Mouse (Mus musculus): Measurements from ENCODE around the gene Enpp6. TPM values are rescaled to one million over a fixed set of nuclear protein-coding genes. Genes with fewer than 3 reads are reported as not detected.
"Not testable (repeated sequence)": the region's sequence is repeated elsewhere in the genome, so short reads cannot be mapped to it uniquely, and the experiment has no call there.

Enpp6 gene
- polyA plus RNA-seq, 1 experiment from 2014 or later = 0.72 TPM

DNA sequence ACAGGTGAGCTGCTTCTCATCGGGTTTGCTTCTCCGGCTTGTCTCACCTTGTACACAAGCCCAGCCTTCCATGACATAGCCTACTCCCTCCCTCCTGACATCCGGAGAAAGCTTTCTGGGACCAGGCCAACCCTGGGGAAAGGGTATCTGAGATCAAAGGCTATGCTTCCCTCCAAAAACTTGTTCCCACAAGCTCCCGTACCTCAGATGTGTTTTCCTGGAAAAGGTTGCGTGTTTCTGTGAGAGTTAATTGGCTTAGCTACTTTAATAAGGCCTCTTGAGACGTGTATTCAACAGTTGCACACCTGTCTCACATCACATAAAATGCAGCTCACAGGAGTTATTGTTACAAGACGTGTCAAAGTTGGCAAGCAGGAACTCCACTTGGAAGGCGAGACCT, 49.8 kb downstream of the Enpp6 start:
- Histone ChIP-seq H3K36me3 (no peaks in the 10 kb centered on the region), H3K9ac (no peak overlapping the region), H3K27ac (no peak overlapping the region), H3K27me3 (no peaks in the 10 kb centered on the region), H3K4me3 (no peak overlapping the region), H3K4me1 (0 out of 2 replicates have a peak, but pooled peaks cover 2% of the 10 kb centered on the region), H3K4me2 (no peak overlapping the region), H3K9me3 (no peaks in the 10 kb centered on the region)
- 67% methylated on average over 8 of the region's 8 CpGs for WGBS
- ATAC-seq (ENCODE audit: insufficient number of reproducible peaks, insufficient read depth, low FRiP score, low TSS enrichment, low read depth) = no peak; the same call in 1 of the 2 replicates

DNA sequence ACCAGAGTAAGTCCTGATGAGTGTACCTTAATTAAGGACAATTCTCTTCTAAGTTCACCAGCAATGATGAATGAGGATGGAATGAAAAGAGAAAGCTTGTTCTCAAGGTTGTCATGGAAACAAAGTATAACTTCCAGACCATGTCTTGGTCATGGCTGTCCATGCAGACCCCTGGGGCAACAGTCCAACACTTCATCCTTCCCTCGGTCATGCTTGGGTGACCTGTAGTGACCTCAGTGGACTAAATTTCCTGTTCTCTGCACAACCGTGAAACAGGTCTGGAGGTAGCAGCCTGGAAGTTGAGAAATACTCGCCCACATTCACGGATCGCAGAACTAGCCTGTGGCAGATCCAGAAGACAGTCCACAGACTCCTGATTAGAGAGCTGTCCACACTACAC, 50.7 kb downstream of the Enpp6 start:
- no peak overlapping the region for H3K4me3 ChIP-seq
- no peaks in the 10 kb centered on the region for H3K9me3 ChIP-seq
- WGBS = 54% methylated on average over 5 of the region's 5 CpGs
- no peaks in the 10 kb centered on the region for H3K36me3 ChIP-seq
- H3K4me2 ChIP-seq = no peak overlapping the region
- no peak for ATAC-seq (ENCODE audit: insufficient number of reproducible peaks, insufficient read depth, low FRiP score, low TSS enrichment, low read depth)
- no peak overlapping the region for H3K9ac ChIP-seq
- no peaks in the 10 kb centered on the region for H3K27me3 ChIP-seq
- no peak overlapping the region for H3K27ac ChIP-seq
- 0 out of 2 replicates have a peak, but pooled peaks cover 2% of the 10 kb centered on the region for H3K4me1 ChIP-seq

DNA sequence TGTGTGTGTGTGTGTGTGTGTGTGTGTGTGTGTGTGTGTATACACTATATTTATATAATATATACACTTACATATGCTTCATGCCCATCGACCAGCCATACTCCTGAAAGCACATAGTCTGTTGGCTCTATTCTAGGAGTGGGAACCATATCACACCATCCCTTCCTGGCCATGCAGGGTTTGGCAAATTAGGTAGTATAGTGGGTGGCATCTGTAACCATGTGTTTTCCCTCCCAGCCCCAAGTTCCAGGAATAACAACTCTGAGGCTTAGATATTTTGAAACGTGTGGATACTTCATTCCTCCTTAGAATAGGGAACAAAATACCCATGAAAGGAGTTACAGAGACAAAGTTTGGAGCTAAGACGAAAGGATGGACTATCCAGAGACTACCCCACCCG, 53.5 kb downstream of the Enpp6 start:
- H3K4me2 ChIP-seq; H3K4me3 ChIP-seq; ATAC-seq (ENCODE audit: insufficient number of reproducible peaks, insufficient read depth, low FRiP score, low TSS enrichment, low read depth); H3K9me3 ChIP-seq; H3K27ac ChIP-seq; H3K27me3 ChIP-seq; H3K4me1 ChIP-seq; H3K9ac ChIP-seq; H3K36me3 ChIP-seq: not testable (repeated sequence)
- WGBS = 87% methylated on average over 4 of the region's 4 CpGs

DNA sequence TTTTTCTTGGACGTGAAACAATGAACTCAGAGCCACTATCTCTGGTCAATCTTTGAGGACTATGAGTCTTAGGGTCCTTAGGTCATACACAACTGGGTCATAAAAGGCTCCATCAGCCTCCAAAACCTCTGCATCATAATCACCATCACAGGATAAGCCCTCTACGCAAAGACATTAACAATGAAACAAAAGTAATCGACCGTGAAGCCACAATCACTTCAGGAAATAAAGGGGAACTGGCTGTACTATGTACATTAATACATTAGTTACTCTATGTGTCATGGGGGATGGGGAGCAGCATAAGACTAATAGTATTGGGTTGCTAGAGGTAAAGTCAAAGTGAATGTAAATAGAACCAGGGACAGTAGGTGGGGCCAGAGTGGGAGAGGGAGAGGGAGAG, 59.7 kb downstream of the Enpp6 start:
- H3K27me3 ChIP-seq = no peaks in the 10 kb centered on the region
- no peaks in the 10 kb centered on the region for H3K36me3 ChIP-seq
- 79% methylated on average over 4 of the region's 4 CpGs for WGBS
- no peak overlapping the region for H3K9ac ChIP-seq
- no peak for ATAC-seq (ENCODE audit: insufficient number of reproducible peaks, insufficient read depth, low FRiP score, low TSS enrichment, low read depth)
- H3K9me3 ChIP-seq = no peaks in the 10 kb centered on the region
- no peak overlapping the region for H3K4me3 ChIP-seq
- H3K4me2 ChIP-seq = no peak overlapping the region
- H3K27ac ChIP-seq = no peak overlapping the region
- no peaks in the 10 kb centered on the region; the same call in 1 of the 2 replicates for H3K4me1 ChIP-seq

DNA sequence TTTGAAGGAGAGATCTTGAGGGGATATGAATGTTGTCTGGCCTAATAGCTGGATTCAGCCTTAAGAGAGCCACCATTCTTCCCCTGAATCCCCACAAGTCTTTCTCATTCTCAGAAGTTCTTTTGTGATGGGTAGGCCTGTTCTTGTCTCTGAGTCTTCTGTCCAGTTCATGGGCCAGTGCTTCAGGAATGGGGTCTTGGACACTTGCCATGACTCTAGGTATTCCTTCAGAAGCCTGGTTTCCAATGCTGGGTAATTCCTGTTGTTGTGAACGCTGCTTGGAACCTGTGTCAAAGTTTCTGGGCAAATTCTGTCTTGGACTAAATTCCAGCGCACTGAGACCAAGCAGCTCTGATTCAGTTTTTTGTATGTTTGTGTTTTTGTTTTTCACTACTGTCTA, 60.5 kb downstream of the Enpp6 start:
- Histone ChIP-seq H3K27ac (no peak overlapping the region), H3K36me3 (no peaks in the 10 kb centered on the region), H3K4me1 (no peaks in the 10 kb centered on the region; the same call in 1 of the 2 replicates), H3K9me3 (no peaks in the 10 kb centered on the region), H3K4me3 (no peak overlapping the region), H3K9ac (no peak overlapping the region), H3K27me3 (no peaks in the 10 kb centered on the region), H3K4me2 (no peak overlapping the region)
- 89% methylated on average over 2 of the region's 2 CpGs for WGBS
- no peak for ATAC-seq (ENCODE audit: insufficient number of reproducible peaks, insufficient read depth, low FRiP score, low TSS enrichment, low read depth)

DNA sequence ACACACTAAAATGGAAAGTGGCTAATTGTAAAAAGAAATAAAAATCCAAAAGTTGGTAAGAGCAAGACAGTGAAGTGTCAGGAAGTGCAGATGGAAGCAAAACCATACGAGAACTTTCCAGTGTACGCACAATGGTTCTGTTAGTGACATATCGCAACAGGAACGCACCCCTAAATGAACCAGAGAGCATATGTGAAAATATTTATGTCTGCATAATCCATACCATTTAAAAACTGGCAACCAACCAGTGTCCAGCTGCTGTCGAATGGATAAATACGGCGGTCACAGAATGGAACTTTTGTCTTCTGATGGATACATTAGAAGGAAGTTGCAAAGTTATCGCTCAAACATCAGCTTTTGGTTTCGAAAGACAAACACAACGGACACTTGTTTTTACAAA, 61.9 kb downstream of the Enpp6 start:
- no peak for ATAC-seq (ENCODE audit: insufficient number of reproducible peaks, insufficient read depth, low FRiP score, low TSS enrichment, low read depth)
- no peaks in the 10 kb centered on the region; the same call in 1 of the 2 replicates for H3K4me1 ChIP-seq
- no peaks in the 10 kb centered on the region for H3K36me3 ChIP-seq
- no peaks in the 10 kb centered on the region for H3K9me3 ChIP-seq
- H3K9ac ChIP-seq = no peak overlapping the region
- no peak overlapping the region for H3K4me3 ChIP-seq
- 73% methylated on average over 10 of the region's 10 CpGs for WGBS
- no peak overlapping the region for H3K27ac ChIP-seq
- no peaks in the 10 kb centered on the region for H3K27me3 ChIP-seq
- H3K4me2 ChIP-seq = no peak overlapping the region

DNA sequence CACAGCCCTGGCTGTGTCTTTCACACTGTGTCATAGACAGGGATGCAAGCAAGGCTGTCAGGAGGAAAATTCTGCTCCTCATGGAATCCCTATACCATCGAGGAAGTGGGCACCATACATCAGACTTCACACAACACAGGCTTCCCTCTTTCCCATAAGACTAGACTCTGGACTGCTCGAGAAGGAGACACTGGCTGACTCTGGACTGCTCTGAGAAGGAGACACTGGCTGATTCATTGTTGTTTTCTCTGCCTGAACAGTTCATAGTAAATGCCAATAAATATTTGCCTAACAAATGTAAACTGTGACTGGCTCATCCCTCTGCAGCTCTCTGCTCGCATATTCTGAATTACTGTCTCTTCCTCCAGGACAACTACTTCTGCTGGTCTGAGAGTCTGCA, 66.0 kb downstream of the Enpp6 start:
- H3K27ac ChIP-seq = no peak overlapping the region
- no peaks in the 10 kb centered on the region for H3K36me3 ChIP-seq
- no peaks in the 10 kb centered on the region for H3K9me3 ChIP-seq
- no peak overlapping the region for H3K4me2 ChIP-seq
- 71% methylated on average over 3 of the region's 3 CpGs for WGBS
- ATAC-seq (ENCODE audit: insufficient number of reproducible peaks, insufficient read depth, low FRiP score, low TSS enrichment, low read depth) = no peak
- H3K9ac ChIP-seq = no peak overlapping the region
- H3K4me1 ChIP-seq = no peaks in the 10 kb centered on the region; the same call in 1 of the 2 replicates
- H3K4me3 ChIP-seq = no peak overlapping the region
- no peaks in the 10 kb centered on the region for H3K27me3 ChIP-seq

DNA sequence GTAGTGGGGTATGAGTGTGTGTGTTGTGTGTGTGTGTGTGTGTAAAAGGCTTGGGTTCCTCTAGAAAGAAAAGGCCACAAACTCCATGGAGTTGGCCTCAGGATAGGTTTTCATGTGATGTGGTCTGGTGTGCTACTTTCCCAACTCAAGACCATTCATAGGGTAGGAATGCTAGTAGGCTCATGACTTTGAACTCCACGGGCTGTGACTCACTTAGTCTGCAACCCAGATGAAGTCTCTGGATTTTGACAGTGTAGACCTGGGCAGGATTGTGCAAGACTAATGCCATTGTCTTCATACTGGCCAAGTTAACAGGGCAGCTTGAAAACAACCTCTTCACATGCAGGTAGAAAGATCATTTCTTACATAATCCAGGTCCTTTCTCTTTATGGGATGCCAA, 69.4 kb downstream of the Enpp6 start:
- no peaks in the 10 kb centered on the region for H3K27me3 ChIP-seq
- H3K27ac ChIP-seq = no peak overlapping the region
- ATAC-seq (ENCODE audit: insufficient number of reproducible peaks, insufficient read depth, low FRiP score, low TSS enrichment, low read depth) = no peak
- H3K36me3 ChIP-seq = no peaks in the 10 kb centered on the region
- no peak overlapping the region for H3K4me2 ChIP-seq
- H3K4me1 ChIP-seq = no peaks in the 10 kb centered on the region
- WGBS = 89% methylated on average over 1 of the region's 1 CpGs
- H3K9ac ChIP-seq = no peak overlapping the region
- no peaks in the 10 kb centered on the region for H3K9me3 ChIP-seq
- no peak overlapping the region for H3K4me3 ChIP-seq

DNA sequence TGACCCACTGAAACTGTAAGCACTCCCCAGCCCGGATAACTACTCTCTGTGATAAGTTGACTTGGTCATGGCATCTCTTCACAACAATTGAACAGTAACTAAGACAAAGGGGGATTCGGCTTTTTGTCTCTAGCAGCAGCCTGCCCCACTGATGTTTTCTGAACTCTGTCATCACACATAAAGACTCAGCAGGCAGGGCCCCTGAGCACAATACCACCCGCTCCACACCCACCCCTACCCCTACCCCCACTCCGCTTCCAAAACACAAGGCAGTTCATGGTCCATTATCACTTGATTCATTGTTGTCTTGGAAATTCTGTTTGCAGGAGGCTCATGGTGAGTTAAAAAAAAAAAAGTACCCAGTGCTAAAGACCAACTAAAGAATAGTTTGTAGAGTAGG, 71.8 kb downstream of the Enpp6 start:
- H3K27me3 ChIP-seq = no peaks in the 10 kb centered on the region
- H3K36me3 ChIP-seq = no peaks in the 10 kb centered on the region
- no peak overlapping the region for H3K4me2 ChIP-seq
- no peak overlapping the region for H3K4me3 ChIP-seq
- no peak overlapping the region for H3K27ac ChIP-seq
- H3K9ac ChIP-seq = no peak overlapping the region
- 77% methylated on average over 4 of the region's 4 CpGs for WGBS
- H3K4me1 ChIP-seq = no peaks in the 10 kb centered on the region
- no peak for ATAC-seq (ENCODE audit: insufficient number of reproducible peaks, insufficient read depth, low FRiP score, low TSS enrichment, low read depth)
- H3K9me3 ChIP-seq = no peaks in the 10 kb centered on the region

DNA sequence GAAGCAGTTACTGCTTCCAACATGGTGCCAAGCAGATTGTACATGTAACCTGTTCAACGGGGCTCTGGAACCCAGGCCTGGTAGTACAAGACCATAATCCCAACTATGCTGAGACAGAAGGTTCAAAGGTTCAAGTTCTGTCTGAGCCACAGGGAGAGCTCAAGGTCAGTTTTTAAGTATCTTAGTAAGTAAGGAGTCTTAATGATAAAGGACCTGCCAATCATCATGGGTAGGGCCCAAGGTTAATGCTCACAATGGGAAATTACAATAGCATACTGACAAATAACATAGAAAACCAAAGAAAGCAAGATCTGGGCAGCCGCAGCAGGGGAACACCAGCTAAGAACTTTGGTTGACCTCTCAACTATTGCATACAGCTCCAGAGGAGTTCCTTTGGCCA, 72.3 kb downstream of the Enpp6 start:
- Histone ChIP-seq H3K4me2 (no peak overlapping the region), H3K27me3 (no peaks in the 10 kb centered on the region), H3K36me3 (no peaks in the 10 kb centered on the region), H3K4me3 (no peak overlapping the region), H3K9me3 (no peaks in the 10 kb centered on the region), H3K9ac (no peak overlapping the region), H3K27ac (no peak overlapping the region), H3K4me1 (no peaks in the 10 kb centered on the region)
- no peak for ATAC-seq (ENCODE audit: insufficient number of reproducible peaks, insufficient read depth, low FRiP score, low TSS enrichment, low read depth)
- WGBS = 91% methylated on average over 2 of the region's 2 CpGs

DNA sequence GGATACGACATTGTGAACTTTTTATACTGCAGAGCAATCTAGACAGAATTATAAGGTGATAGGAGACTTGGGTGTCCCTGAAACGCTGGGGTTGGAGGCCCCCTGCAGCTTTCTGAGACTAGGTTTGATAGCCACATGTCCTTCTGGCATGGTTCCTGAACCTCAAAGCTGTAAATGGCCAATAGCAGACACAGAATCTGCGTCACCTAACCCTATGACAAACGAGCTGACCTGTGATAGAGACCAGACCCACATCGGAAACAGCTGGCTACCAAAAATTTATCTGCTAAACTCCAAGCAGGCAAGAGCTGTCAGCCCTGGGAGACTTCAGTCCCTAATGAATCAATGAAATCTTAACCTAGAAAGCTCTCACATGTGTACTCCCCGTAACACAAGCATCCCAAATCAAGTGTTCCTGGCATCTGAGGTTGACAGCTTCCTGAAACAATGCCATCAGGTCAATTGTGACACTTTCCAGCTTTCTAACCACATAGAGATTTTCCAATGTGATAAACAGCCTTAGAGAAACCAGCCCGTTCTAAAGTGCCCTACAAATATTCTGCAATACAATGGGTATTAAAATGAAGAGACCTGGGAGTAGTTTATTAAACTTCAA, 74.5 kb downstream of the Enpp6 start:
- Histone ChIP-seq H3K4me1 (no peaks in the 10 kb centered on the region), H3K4me3 (no peak overlapping the region), H3K9me3 (no peaks in the 10 kb centered on the region), H3K27ac (no peak overlapping the region), H3K27me3 (no peaks in the 10 kb centered on the region), H3K4me2 (no peak overlapping the region), H3K36me3 (no peaks in the 10 kb centered on the region), H3K9ac (no peak overlapping the region)
- 56% methylated on average over 7 of the region's 7 CpGs for WGBS
- ATAC-seq (ENCODE audit: insufficient number of reproducible peaks, insufficient read depth, low FRiP score, low TSS enrichment, low read depth) = no peak

DNA sequence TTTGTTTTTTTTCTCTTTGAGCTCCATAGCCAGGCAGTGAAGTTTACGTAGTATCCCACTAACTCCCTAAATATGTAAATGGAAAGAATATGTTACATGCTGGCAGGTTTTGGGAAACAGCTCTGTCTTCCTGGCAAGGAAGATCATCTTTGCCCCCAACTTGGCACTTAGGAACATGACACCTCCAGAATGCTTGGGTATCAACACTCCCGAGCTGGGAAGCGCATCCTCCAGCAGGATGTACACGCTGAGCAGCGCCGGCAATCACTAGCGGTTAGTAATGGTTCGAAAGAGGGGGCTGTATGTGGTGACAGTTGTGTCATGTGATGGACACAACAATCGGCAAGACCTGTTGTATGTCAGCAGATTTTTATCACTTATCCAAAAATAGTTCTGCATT, 80.4 kb downstream of the Enpp6 start:
- Histone ChIP-seq H3K9me3 (no peaks in the 10 kb centered on the region), H3K9ac (no peak overlapping the region), H3K27ac (no peak overlapping the region), H3K27me3 (no peaks in the 10 kb centered on the region), H3K36me3 (no peaks in the 10 kb centered on the region), H3K4me2 (no peak overlapping the region), H3K4me3 (no peak overlapping the region), H3K4me1 (no peaks in the 10 kb centered on the region)
- ATAC-seq (ENCODE audit: insufficient number of reproducible peaks, insufficient read depth, low FRiP score, low TSS enrichment, low read depth) = no peak
- 79% methylated on average over 9 of the region's 9 CpGs for WGBS
